Mouse (Mus musculus) MN1 (cell line): ENCODE measurements around the gene Olfr1388.
A peak's percentile ranks its signal among the peaks of the same experiment; 100 is the strongest.
"Not testable (repeated sequence)": the region's sequence is repeated elsewhere in the genome, so short reads cannot be mapped to it uniquely, and the experiment has no call there.

Source experiments
- DNase-seq: peaks from one replicate; pipeline ENCODE4 v3.0.0-alpha.2; 2016; ENCODE audit warnings: low spot score

Olfr1388 gene

DNA sequence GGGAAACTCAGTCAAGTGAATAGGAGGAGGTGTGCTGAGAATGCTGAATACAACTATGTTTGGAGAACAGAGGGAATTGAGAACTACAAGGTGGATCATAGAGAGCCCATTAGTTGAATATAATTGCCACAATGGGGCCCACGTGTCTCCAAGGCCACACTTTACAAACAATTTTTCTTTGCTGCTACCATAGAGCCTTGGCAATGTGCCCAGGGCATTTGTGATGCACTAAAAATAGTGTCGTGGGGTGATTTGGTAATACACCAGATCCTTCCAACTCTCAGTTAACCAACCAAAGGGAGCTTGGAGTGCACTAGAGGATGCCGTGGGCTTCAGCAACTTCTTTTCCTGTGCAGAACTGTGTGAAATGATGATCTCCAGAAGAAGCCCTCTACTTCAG is at the start of gene Olfr1388:
Gene Olfr1388, plus strand, starts transcription at position 214 of the 400 bp plus-strand sequence.
- no peak for DNase-seq

DNA sequence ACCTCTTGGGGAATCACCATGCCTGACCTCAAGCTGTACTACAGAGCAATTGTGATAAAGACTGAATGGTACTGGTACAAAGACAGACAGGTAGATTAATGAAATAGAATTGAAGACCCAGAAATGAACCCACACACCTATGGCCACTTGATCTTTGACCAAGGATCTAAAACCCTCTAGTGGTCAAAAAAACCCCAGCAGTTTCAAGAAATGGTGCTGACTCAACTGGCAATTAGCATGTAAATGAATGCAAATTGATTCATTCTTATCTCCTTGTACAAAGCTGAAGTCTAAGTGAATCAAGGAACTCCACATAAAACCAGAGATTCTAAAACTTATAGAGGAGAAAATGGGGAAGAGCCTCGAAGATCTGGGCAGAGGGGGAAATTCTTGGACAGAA is 43.7 kb upstream of the Olfr1388 start:
- not testable (repeated sequence) for DNase-seq

DNA sequence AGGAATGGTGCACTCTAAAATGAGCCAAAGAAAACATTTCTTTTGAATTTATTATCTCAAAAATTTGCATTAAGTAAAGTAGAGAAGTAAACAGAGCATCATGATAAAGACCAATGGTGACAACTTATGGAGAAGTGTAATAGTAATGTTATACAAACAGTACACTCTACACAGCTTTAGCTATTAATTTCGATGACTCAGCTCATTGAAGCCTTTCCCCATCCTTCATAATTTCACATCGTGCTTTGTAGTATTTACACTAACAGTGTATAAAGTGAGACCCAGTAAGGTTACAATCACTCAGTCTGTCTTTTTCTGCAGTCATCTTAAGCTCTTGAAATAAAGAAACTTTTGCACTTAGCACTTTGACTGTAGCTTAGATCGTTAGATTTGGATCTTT is 29.6 kb upstream of the Olfr1388 start:
- DNase-seq, result no peak

DNA sequence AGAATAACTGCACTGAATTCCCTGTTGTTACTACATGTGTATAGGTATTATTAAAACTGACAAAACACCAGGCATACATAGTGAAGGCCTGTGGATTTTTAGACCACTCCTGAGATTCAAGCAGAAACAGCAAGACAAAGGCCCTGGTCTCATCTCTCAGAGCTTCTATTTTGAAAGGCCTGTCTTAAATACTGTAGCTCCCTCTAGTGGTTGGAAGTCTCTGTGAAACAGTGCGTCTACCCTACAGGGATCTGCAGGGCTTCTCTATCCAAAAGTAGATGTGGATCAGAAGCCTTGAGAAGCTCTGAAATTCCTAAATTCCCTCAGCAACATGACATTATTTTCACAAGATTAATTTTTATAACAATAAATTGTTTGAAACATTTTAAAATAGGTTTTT is 25.9 kb upstream of the Olfr1388 start:
- peak; percentile 42 for DNase-seq

DNA sequence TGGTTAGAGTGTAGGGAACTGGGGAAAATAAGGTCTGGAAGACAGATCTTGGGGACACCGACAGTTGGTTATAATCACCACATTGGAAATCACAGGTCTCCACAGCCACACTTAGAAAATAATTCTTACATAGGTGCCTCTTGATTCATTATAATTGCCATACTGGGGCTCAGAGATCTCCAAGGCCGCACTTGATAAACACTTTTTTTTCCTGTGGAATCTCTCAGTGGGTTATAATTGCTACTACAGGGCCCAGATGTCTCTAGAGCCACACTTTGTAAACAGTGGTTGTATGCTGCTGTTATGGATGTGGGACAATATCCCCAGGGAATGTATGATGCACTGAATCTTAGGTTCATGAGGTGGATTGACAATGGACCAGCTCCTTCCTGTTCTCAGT is 13.7 kb upstream of the Olfr1388 start, which contains the start of gene Olfr1389:
Gene Olfr1389, plus strand, starts transcription at position 301 of the 400 bp plus-strand sequence.
- no peak for DNase-seq

DNA sequence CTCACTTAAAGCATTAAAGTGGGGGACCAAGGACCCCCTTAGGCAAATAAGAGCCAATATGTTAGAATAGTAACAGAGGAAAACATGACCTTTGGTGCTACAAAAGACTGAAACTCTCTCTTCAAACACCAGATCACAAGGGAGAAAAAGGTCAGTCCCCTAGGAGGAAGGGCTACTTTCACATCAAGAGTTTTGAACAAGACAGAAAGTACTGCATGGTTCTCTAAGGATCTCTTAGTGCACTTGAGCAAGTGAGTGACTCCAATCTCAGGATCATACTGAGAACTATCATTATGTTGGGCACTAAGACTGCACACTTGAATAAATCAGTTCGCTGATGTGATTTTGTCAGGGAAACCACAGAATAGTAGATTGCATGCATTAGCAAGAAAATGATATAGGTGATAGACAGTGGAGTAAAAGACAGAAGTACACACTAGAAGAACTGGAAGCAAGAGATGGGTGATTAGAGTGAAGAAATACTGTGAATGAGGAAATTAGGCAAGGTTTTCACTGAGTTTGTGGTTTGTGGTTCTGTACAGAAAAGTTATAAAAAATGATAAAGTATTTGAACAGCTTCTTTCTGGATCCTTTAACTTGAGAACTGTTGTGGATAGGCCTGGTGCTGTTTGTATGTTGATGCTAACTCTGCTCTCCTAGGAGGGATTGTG is 11.0 kb upstream of the Olfr1388 start:
- no peak for DNase-seq

DNA sequence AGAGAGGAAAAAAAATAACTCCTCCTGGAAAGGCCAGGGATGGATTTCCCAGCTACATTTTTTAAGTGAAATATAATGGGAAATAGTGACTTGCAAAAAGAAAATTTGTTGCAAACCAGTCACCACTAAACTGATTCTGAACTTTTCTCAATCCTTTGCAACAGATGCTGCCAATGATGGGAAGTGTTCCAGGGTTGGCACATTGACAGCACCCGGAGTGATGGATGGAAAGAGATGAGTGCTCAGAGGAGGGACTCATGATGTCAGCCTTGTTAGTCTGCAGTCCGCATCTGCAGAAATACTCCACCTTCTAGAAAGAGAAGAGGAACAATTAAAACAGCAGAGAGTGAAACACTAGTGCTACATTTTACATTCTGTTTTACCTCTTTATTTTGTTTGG is 6.8 kb upstream of the Olfr1388 start:
- DNase-seq, result no peak

DNA sequence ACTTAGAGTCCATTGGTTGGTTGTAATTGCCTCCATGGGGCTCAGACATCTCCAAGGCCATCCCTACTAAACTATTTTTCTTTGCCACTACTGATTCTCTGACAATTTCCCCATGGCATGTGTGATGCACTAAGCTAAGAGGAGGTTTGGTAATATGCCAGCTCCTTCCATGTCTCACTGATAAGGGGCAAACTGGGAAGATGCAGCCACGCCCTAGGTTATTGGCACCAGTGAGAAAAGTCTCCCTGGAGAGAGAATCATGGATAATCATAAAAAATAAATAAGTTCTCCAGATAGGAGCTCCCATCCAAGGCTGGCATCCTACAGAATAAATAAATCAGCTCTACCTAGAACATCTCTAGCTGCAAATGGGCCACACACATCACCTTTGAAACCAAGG is 18.6 kb downstream of the Olfr1388 start, which contains the start of gene Olfr1387:
Gene Olfr1387, plus strand, starts transcription at position 301 of the 400 bp plus-strand sequence.
- no peak for DNase-seq

DNA sequence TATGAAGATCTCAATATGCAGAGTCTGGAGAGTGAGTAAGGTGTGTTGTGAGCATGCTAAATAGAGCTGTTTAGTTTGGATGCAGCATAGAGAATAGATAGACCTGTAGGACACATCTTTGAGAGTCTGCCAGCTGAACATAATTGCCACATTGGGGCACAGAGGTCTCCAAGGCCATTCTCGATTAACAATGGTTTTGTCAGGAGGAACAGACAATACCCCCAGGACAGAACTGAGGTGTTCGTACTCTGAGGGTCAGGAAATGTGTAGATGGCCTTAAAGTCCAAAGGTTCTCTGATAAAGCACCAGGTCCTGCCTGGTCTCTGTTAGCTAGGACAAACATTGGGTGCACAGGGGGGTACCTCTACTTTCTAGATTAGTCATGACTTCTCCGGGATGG is 28.3 kb downstream of the Olfr1388 start, which contains the start of gene Olfr1386:
Gene Olfr1386, plus strand, starts transcription at position 301 of the 400 bp plus-strand sequence.
- DNase-seq, result not testable (repeated sequence)

DNA sequence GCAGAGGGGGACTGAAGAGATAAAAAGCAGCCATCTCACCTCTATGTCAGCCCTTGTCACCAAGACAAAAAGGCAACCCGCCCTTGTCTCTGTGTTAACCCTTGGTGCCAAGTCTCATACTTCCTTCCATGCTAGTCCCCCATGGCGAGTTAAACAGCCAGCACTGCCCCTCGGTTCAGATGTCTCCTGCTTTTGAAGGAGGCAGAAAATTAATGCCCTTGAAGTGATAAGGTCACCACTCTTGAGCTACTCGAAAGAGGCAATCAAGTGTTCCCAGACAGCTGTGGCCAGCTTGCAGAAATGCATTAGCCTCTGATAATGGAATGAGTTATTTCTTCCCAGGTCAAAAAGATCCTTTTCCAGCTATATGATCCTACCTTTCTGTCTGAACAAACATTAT is 49.5 kb downstream of the Olfr1388 start:
- no peak for DNase-seq

DNA sequence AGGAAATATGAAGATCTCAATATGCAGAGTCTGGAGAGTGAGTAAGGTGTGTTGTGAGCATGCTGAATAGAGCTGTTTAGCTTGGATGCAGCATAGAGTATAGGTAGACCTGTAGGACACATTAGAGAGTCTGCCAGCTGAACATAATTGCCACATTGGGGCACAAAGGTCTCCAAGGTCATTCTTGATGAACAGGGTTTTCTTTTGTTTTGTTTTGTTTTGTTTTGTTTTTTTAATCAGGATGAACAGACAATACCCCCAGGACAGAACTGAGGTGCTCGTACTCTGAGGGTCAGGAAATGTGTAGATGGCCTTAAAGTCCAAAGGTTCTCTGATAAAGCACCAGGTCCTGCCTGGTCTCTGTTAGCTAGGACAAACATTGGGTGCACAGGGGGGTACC is 52.3 kb downstream of the Olfr1388 start, which contains the start of gene Olfr1385:
Gene Olfr1385, plus strand, starts transcription at position 301 of the 400 bp plus-strand sequence.
- DNase-seq, result not testable (repeated sequence)
